Comparison of ENCODE assay signal across 8 mouse cellular contexts in the genomic region with DNA sequence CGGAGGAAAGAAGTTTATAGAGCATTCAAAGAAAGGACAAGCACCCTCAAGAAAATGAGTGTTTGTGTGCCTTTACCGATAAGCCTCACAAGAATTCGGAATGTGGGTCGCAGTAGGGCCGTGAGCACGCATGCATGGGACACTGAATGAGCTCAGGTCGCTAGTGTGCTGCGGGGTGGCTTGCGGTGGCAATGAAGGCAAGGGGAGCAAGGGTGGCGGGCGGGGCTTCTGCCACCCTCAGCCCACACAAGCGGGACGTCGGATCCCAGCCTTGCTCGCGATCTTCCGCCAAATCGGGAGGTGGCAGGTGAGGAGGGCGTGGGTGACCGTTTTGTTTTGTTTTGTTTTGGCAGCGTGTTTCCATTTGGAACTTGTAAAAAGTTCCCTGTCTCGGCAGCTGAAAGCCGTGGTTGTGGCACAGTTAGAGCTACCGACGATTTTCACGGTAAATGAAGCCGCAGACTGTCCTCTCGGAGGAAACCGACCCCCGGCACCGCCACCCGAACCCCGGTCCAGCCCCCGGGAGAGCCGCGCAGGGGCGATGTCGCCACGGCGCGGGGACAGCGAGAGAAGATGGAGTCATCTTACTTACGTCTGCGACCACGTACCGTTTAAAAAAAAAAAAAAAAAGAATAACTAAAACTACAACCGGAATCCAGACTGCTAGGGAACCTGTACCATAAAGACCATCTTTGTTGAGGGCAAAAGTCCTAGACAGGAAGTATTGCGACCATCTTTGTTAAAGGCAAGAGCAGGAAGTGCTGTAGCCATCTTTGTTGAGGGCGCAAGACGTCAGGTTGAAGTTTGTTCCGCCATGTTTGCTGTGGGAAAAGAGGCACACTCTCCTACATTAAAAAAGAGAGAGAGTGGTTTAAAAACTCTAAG. TPM values are rescaled to one million over a fixed set of nuclear protein-coding genes. Genes with fewer than 3 reads are reported as not detected.
DNase-seq lines count a peak whose midpoint lies in the region; ATAC-seq and TF ChIP-seq lines count a peak whose summit lies in the region.

A gene (minus strand): TSS at position 741 of the 885 bp plus-strand sequence.

- H3K4me3 ChIP-seq in heart, embryonic 10.5 days: peak within 1 kb of the TSS; percentile 80
- H3K4me3 ChIP-seq in kidney, embryonic 15.5 days (replicated peaks): peak within 1 kb of the TSS; percentile 72
- peak within 1 kb of the TSS; percentile 81 for H3K4me3 ChIP-seq in myocyte

- H3K27me3 ChIP-seq in heart, embryonic 10.5 days (ENCODE audit: insufficient read depth, poor library complexity, severe bottlenecking): no peaks in the 10 kb centered on the region
- H3K27me3 ChIP-seq in kidney, embryonic 15.5 days: peaks cover 15% of the 10 kb centered on the region
- H3K27me3 ChIP-seq in myocyte (ENCODE audit: control insufficient read depth, insufficient read depth, insufficient read length): no peaks in the 10 kb centered on the region
- H3K27me3 ChIP-seq in splenic B cell, adult 2 months (ENCODE audit: control insufficient read depth, insufficient read depth, low read length, poor library complexity, severe bottlenecking): no peaks in the 10 kb centered on the region

- peak; percentile 80 to 83 for DNase-seq in B cell, adult 2 months
- peak; percentile 98 for DNase-seq in brain, adult 2 months (ENCODE audit: low read depth, low spot score)
- DNase-seq in heart, embryonic 10.5 days (ENCODE audit: low spot score): peak; percentile 89
- peak; percentile 79 for DNase-seq in liver
- DNase-seq in splenic B cell, adult 2 months (ENCODE audit: low read depth, low spot score): peak; percentile 97

- H3K9me3 ChIP-seq in heart, embryonic 10.5 days: no peaks in the 10 kb centered on the region
- H3K9me3 ChIP-seq in kidney, embryonic 15.5 days (replicated peaks): no peaks in the 10 kb centered on the region

- peak; percentile 80 for TF ChIP-seq POLR2A in myocyte (IDR thresholded peaks at IDR 0.05; ENCODE audit: insufficient read length, low read depth)

- H3K79me2 ChIP-seq in myocyte (ENCODE audit: control insufficient read depth, insufficient read depth): no peaks in the 10 kb centered on the region

- H3ac ChIP-seq in myocyte (ENCODE audit: control insufficient read depth, insufficient read length): peak within 1 kb of the TSS; percentile 1

- H3K4me1 ChIP-seq in heart, embryonic 10.5 days: peaks cover 15% of the 10 kb centered on the region
- peaks cover 13% of the 10 kb centered on the region for H3K4me1 ChIP-seq in kidney, embryonic 15.5 days

- H3K27ac ChIP-seq in heart, embryonic 10.5 days: peak within 1 kb of the TSS; percentile 98
- peak within 1 kb of the TSS; percentile 96 for H3K27ac ChIP-seq in kidney, embryonic 15.5 days

- WGBS in heart, embryonic 10.5 days: under 1% methylated on average over 51 of the region's 51 CpGs
- WGBS in kidney, embryonic 15.5 days: under 1% methylated on average over 51 of the region's 51 CpGs

- peak within 1 kb of the TSS; percentile 82 for H3K4me2 ChIP-seq in kidney, embryonic 15.5 days
- peak within 1 kb of the TSS; percentile 97 for H3K4me2 ChIP-seq in myocyte (ENCODE audit: low read depth)

- peak; percentile 97 for ATAC-seq in erythroblast, adult 5-6 weeks (replicated peaks; ENCODE audit: low FRiP score, poor library complexity, severe bottlenecking)
- ATAC-seq in kidney, embryonic 15.5 days (replicated peaks; ENCODE audit: low FRiP score): peak; percentile 91

- H3K36me3 ChIP-seq in heart, embryonic 10.5 days: no peaks in the 10 kb centered on the region
- H3K36me3 ChIP-seq in kidney, embryonic 15.5 days: no peaks in the 10 kb centered on the region
- no peaks in the 10 kb centered on the region for H3K36me3 ChIP-seq in myocyte (ENCODE audit: control insufficient read depth, insufficient read depth)
- no peaks in the 10 kb centered on the region for H3K36me3 ChIP-seq in splenic B cell, adult 2 months (ENCODE audit: control insufficient read depth, insufficient read depth, low read length, poor library complexity, severe bottlenecking)

- peak within 1 kb of the TSS; percentile 67 for H3K9ac ChIP-seq in kidney, embryonic 15.5 days

TF ChIP-seq in myocyte, 11 proteins besides CTCF, POLR2A, EP300 and RAD21:
- TF ChIP-seq TCF3 (IDR thresholded peaks at IDR 0.05; ENCODE audit: insufficient read length, low read depth) (no peak), TCF12 (IDR thresholded peaks at IDR 0.05; ENCODE audit: insufficient read depth, poor library complexity, severe bottlenecking) (no peak), USF1 (IDR thresholded peaks at IDR 0.05; ENCODE audit: low read depth) (no peak), E2F4 (IDR thresholded peaks at IDR 0.05; ENCODE audit: insufficient read depth) (no peak), MYOG (IDR thresholded peaks at IDR 0.05; ENCODE audit: control insufficient read depth in 1 of 3, insufficient read depth in 1 of 3, insufficient read length in 2 of 3, low read depth in 2 of 3) (peak in 1 of 3 experiments; percentile 57), MAX (IDR thresholded peaks at IDR 0.05; ENCODE audit: low read depth) (no peak), MYOD1 (IDR thresholded peaks at IDR 0.05; ENCODE audit: control insufficient read depth in 1 of 3, insufficient read length in 2 of 3, low read depth in 2 of 3) (peak in 1 of 3 experiments; percentile 37), POLR2AphosphoS2 (IDR thresholded peaks at IDR 0.05; ENCODE audit: insufficient read length, low read depth) (peak; percentile 79), REST (IDR thresholded peaks at IDR 0.05; ENCODE audit: insufficient read depth, insufficient read length) (no peak)

RNA-seq across cellular contexts. Expression of the gene that starts here (rescaled TPM):
- total RNA-seq in erythroblast, adult 5-6 weeks (2015; ENCODE audit: low replicate concordance): 5.6 and 7.1 TPM in 2 replicates
- 0.09 and 3.8 TPM in 2 replicates for total RNA-seq in erythroblast, adult 5-6 weeks (2017; ENCODE audit: low replicate concordance)
- 9.6 and 10.7 TPM in 2 replicates for polyA plus RNA-seq in heart, embryonic 10.5 days (2016; fragmentation: Nextera tagmentation; extraction: Ambion mirVana)
- polyA plus RNA-seq in kidney, embryonic 15.5 days (2015; fragmentation: Nextera tagmentation; extraction: Ambion mirVana): 7.7 and 9.3 TPM in 2 replicates
- polyA plus RNA-seq in myocyte (2012; fragmentation: generic; extraction: Trizol): 9.5 TPM

Comparison
In these comparisons a context has a peak if more than half of its experiments do, and no peak if none do; other contexts are left out.
1. Peak in every context shown above with its lines: DNase-seq, ATAC-seq, H3K4me3 ChIP-seq and H3K27ac ChIP-seq.